Mouse (Mus musculus) neural tube, embryonic 14.5 days (tissue): ENCODE measurements around the gene Adipor2. TPM values are rescaled to one million over a fixed set of nuclear protein-coding genes. Genes with fewer than 3 reads are reported as not detected.

ENCODE experiments used
- ATAC-seq: fragments of 200-750 bp; cut with Nextera tagmentation; 2 replicates; pipeline ENCODE4 v1.8.0; 2017; ENCODE audit warnings: low read depth, mild to moderate bottlenecking, moderate TSS enrichment, moderate library complexity
- H3K27ac ChIP-seq: fragments of 300-500 bp; sonication (generic); 2 replicates; pipeline ENCODE4 v1.5.1; 2014; ENCODE audit warnings: low read depth, mild to moderate bottlenecking, control low read depth, low read length, moderate library complexity, mixed read lengths
- H3K27me3 ChIP-seq: fragments of 300-500 bp; sonication (generic); 2 replicates; pipeline ENCODE4 v1.6.1; 2014; ENCODE audit warnings: low read length; ENCODE audit not compliant: control insufficient read depth, insufficient read depth
- H3K36me3 ChIP-seq: fragments of 300-500 bp; sonication (generic); 2 replicates; pipeline ENCODE4 v1.6.1; 2014; ENCODE audit warnings: low read length, mixed read lengths; ENCODE audit not compliant: control insufficient read depth, insufficient read depth
- H3K4me1 ChIP-seq: fragments of 300-500 bp; sonication (generic); 2 replicates; pipeline ENCODE4 v1.6.1; 2014; ENCODE audit warnings: low read length; ENCODE audit not compliant: control insufficient read depth, insufficient read depth
- H3K4me2 ChIP-seq: fragments of 300-500 bp; sonication (generic); 2 replicates; pipeline ENCODE4 v1.6.1; 2014; ENCODE audit warnings: mild to moderate bottlenecking, low read depth, low read length, control low read depth
- H3K4me3 ChIP-seq: fragments of 300-500 bp; sonication (generic); 2 replicates; pipeline ENCODE4 v1.5.1; 2014; ENCODE audit warnings: low read depth, low read length, control low read depth, mixed read lengths
- H3K9ac ChIP-seq: fragments of 300-500 bp; sonication (generic); replicated peaks from 2 replicates; pipeline ENCODE4 v1.6.1; 2014; ENCODE audit warnings: low read depth, mild to moderate bottlenecking, control low read depth, low read length, mixed read lengths
- H3K9me3 ChIP-seq: fragments of 300-500 bp; sonication (generic); 2 replicates; pipeline ENCODE4 v1.6.1; 2016; ENCODE audit warnings: low read length; ENCODE audit not compliant: control insufficient read depth
- WGBS: fragments of 180-500 bp; shearing (Covaris S2); extraction: QIAGEN DNeasy Blood & Tissue Kit; methylation state at CpG from one replicate; pipeline ENCODE4 v1.1.7; 2014; 5-methylcytosine and 5-hydroxymethylcytosine counted together
- polyA plus RNA-seq: library from polyadenylated mRNA; unstranded; fragments of >200 nt; fragmentation: Nextera tagmentation; extraction: Ambion mirVana; gene quantifications from 2 replicates; pipeline ENCODE4 v1.2.1, GENCODE M21; 2014

The Adipor2 gene
- polyA plus RNA-seq, 1 experiment from 2014 or later = 36.2 TPM

- WGBS = 53% methylated on average over 10 of the region's 10 CpGs
- H3K4me3 ChIP-seq = no peak overlapping the region
- H3K4me1 ChIP-seq = peaks cover 10% of the 10 kb centered on the region
- no peaks in the 10 kb centered on the region for H3K36me3 ChIP-seq
- peaks cover 7% of the 10 kb centered on the region; the same call in 1 of the 2 replicates for H3K27me3 ChIP-seq
- no peak overlapping the region for H3K9ac ChIP-seq
- H3K9me3 ChIP-seq = no peaks in the 10 kb centered on the region
- no peak for ATAC-seq
- no peak overlapping the region for H3K27ac ChIP-seq
- no peak overlapping the region for H3K4me2 ChIP-seq
Measured at GRCm38 (mm10) chr6:119324776-119325175, 92.7 kb downstream of the Adipor2 start.

GRCm38 (mm10) chr6:119321752-119322151 lies 95.8 kb downstream of the Adipor2 start:
- Histone ChIP-seq H3K4me3 (no peak overlapping the region), H3K4me1 (0 out of 2 replicates have a peak, but pooled peaks cover 3% of the 10 kb centered on the region), H3K9me3 (no peaks in the 10 kb centered on the region), H3K4me2 (no peak overlapping the region), H3K27me3 (no peaks in the 10 kb centered on the region), H3K9ac (no peak overlapping the region), H3K27ac (no peak overlapping the region), H3K36me3 (no peaks in the 10 kb centered on the region)
- WGBS = 77% methylated on average over 7 of the region's 7 CpGs
- ATAC-seq = no peak

- no peaks in the 10 kb centered on the region for H3K36me3 ChIP-seq
- H3K9ac ChIP-seq = no peak overlapping the region
- no peak for ATAC-seq
- H3K27ac ChIP-seq = no peak overlapping the region
- H3K4me2 ChIP-seq = no peak overlapping the region
- H3K4me3 ChIP-seq = no peak overlapping the region
- no peaks in the 10 kb centered on the region for H3K9me3 ChIP-seq
- whole genome bisulfite sequencing = 51% methylated on average over 16 of the region's 16 CpGs
- no peaks in the 10 kb centered on the region for H3K27me3 ChIP-seq
- no peaks in the 10 kb centered on the region for H3K4me1 ChIP-seq
Measured at GRCm38 (mm10) chr6:119320481-119320880, 97.0 kb downstream of the Adipor2 start.

- WGBS = 92% methylated on average over 2 of the region's 2 CpGs
- H3K9me3 ChIP-seq = no peaks in the 10 kb centered on the region
- no peaks in the 10 kb centered on the region for H3K27me3 ChIP-seq
- H3K4me2 ChIP-seq = no peak overlapping the region
- H3K4me1 ChIP-seq = peaks cover 6% of the 10 kb centered on the region
- no peak overlapping the region for H3K4me3 ChIP-seq
- H3K9ac ChIP-seq = no peak overlapping the region
- no peak overlapping the region for H3K27ac ChIP-seq
- no peak for ATAC-seq
- H3K36me3 ChIP-seq = no peaks in the 10 kb centered on the region
Measured at GRCm38 (mm10) chr6:119319358-119319757, 98.1 kb downstream of the Adipor2 start.

- ATAC-seq = peak; percentile 28; the same call in 1 of the 2 replicates
- H3K27me3 ChIP-seq = no peaks in the 10 kb centered on the region
- H3K4me3 ChIP-seq = no peak overlapping the region
- no peak overlapping the region for H3K4me2 ChIP-seq
- H3K9ac ChIP-seq = no peak overlapping the region
- H3K4me1 ChIP-seq = peaks cover 12% of the 10 kb centered on the region
- WGBS = 28% methylated on average over 9 of the region's 9 CpGs
- no peaks in the 10 kb centered on the region for H3K36me3 ChIP-seq
- no peaks in the 10 kb centered on the region for H3K9me3 ChIP-seq
- no peak overlapping the region for H3K27ac ChIP-seq
Measured at GRCm38 (mm10) chr6:119318732-119319131, 98.8 kb downstream of the Adipor2 start.

GRCm38 (mm10) chr6:119314751-119315476 lies 102.6 kb downstream of the Adipor2 start:
- Histone ChIP-seq H3K9me3 (no peaks in the 10 kb centered on the region), H3K36me3 (no peaks in the 10 kb centered on the region), H3K27me3 (no peaks in the 10 kb centered on the region), H3K9ac (no peak overlapping the region), H3K27ac (no peak overlapping the region), H3K4me1 (peaks cover 19% of the 10 kb centered on the region), H3K4me3 (no peak overlapping the region), H3K4me2 (no peak overlapping the region)
- ATAC-seq = peak; percentile 33; the same call in 1 of the 2 replicates
- 54% methylated on average over 7 of the region's 7 CpGs for WGBS

- peak; percentile 76 for ATAC-seq
- no peak overlapping the region for H3K9ac ChIP-seq
- no peak overlapping the region for H3K4me3 ChIP-seq
- no peaks in the 10 kb centered on the region for H3K9me3 ChIP-seq
- peak overlapping the region; percentile 22; the same call in 1 of the 2 replicates for H3K27ac ChIP-seq
- H3K4me2 ChIP-seq = no peak overlapping the region
- H3K27me3 ChIP-seq = no peaks in the 10 kb centered on the region
- 47% methylated on average over 14 of the region's 14 CpGs for WGBS
- H3K4me1 ChIP-seq = peaks cover 19% of the 10 kb centered on the region
- no peaks in the 10 kb centered on the region for H3K36me3 ChIP-seq
Measured at GRCm38 (mm10) chr6:119313588-119314375, 103.7 kb downstream of the Adipor2 start.

DNA sequence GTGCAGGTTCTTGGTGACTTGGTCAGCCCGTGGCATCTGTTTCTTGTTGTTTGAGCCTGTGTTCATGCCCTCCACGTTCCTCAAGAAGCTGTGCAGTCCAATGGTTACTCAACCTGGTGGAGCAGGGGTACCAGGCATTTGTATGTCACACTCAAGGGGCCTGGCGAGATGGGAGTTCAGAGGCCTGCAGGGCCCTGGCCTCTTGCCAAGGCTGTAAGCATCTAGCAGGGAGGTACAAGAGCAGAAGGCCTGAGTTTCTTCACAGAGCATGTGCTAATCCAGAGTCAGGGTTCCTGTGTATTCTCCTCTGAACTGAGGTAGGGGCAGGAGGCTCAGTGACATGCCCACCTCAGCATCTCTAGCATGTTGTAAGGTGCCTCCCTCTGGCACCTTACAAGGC lies 104.4 kb downstream of the Adipor2 start:
- H3K4me2 ChIP-seq = no peak overlapping the region
- no peaks in the 10 kb centered on the region for H3K27me3 ChIP-seq
- no peak overlapping the region for H3K27ac ChIP-seq
- no peaks in the 10 kb centered on the region for H3K9me3 ChIP-seq
- H3K36me3 ChIP-seq = no peaks in the 10 kb centered on the region
- 54% methylated on average over 3 of the region's 3 CpGs for WGBS
- peaks cover 19% of the 10 kb centered on the region for H3K4me1 ChIP-seq
- ATAC-seq = no peak
- no peak overlapping the region for H3K4me3 ChIP-seq
- H3K9ac ChIP-seq = no peak overlapping the region

GRCm38 (mm10) chr6:119312381-119312780 lies 105.1 kb downstream of the Adipor2 start:
- Histone ChIP-seq H3K4me3 (no peak overlapping the region), H3K27me3 (no peaks in the 10 kb centered on the region), H3K9ac (no peak overlapping the region), H3K27ac (no peak overlapping the region), H3K4me1 (peaks cover 19% of the 10 kb centered on the region), H3K9me3 (no peaks in the 10 kb centered on the region), H3K4me2 (no peak overlapping the region), H3K36me3 (no peaks in the 10 kb centered on the region)
- no peak for ATAC-seq
- 90% methylated on average over 6 of the region's 6 CpGs for WGBS
